Mouse (Mus musculus) small intestine, adult 2 months (tissue): ENCODE measurements around the gene Plekhh1.

Experiments used
- CTCF ChIP-seq: fragments of 200-500 bp; IDR thresholded peaks from 2 replicates; pipeline ENCODE4 v1.5.1; 2012; ENCODE audit warnings: low read depth, mild to moderate bottlenecking, control low read depth, inconsistent platforms, low read length, moderate library complexity, mixed read lengths; ENCODE audit not compliant: insufficient replicate concordance, insufficient read length; ENCODE audit errors: extremely low read depth
- POLR2A ChIP-seq: fragments of 200-500 bp; IDR thresholded peaks from 2 replicates; pipeline ENCODE4 v1.6.1; 2012; ENCODE audit warnings: low read depth, mild to moderate bottlenecking, control low read depth, inconsistent platforms, low read length, moderate library complexity

- no peak for TF ChIP-seq CTCF
- TF ChIP-seq POLR2A, result no peak
These were observed 6.4 kb downstream of the Plekhh1 start for GRCm38 (mm10) chr12:79035349-79035748.
